Mouse (Mus musculus) ES-E14 (cell line): ENCODE measurements around the gene Lix1. TPM values are rescaled to one million over a fixed set of nuclear protein-coding genes. Genes with fewer than 3 reads are reported as not detected.

ENCODE experiments used
- DNase-seq: peaks from one replicate; pipeline ENCODE4 v3.0.0-alpha.2; 2013; ENCODE audit warnings: low read depth, low spot score
- H3K27ac ChIP-seq: 2 replicates; pipeline ENCODE4 v1.5.1; 2012; ENCODE audit warnings: low read depth, mild to moderate bottlenecking, low read length, moderate library complexity, mixed read lengths; ENCODE audit not compliant: poor library complexity, insufficient read depth, severe bottlenecking
- H3K36me3 ChIP-seq: 2 replicates; pipeline ENCODE4 v1.6.1; 2012; ENCODE audit warnings: mild to moderate bottlenecking, low read length, moderate library complexity, mixed read lengths; ENCODE audit not compliant: control insufficient read depth, poor library complexity, insufficient read depth, severe bottlenecking
- H3K4me1 ChIP-seq, 2 experiments: fragments of 150-350 bp in 1 of 2; sonication (generic) in 1 of 2; 2 replicates each; pipeline ENCODE4 v1.6.1; 2012; ENCODE audit warnings: low read length in 2 of 2, mild to moderate bottlenecking in 1 of 2, mixed read lengths in 1 of 2; ENCODE audit not compliant: control insufficient read depth in 2 of 2, insufficient read depth in 2 of 2, poor library complexity in 1 of 2
- H3K4me3 ChIP-seq, 2 experiments: fragments of 150-350 bp in 1 of 2; sonication (generic) in 1 of 2; 2 replicates each; pipeline ENCODE4 v1.5.1; 2012; ENCODE audit warnings: low read length in 2 of 2, low read depth in 1 of 2, mild to moderate bottlenecking in 1 of 2, mixed read lengths in 1 of 2; ENCODE audit not compliant: insufficient read depth in 1 of 2, poor library complexity in 1 of 2, severe bottlenecking in 1 of 2
- H3K9ac ChIP-seq: 2 replicates; pipeline ENCODE4 v1.6.1; 2012; ENCODE audit warnings: low read depth, mild to moderate bottlenecking, low read length, mixed read lengths; ENCODE audit not compliant: poor library complexity, insufficient read depth, severe bottlenecking
- H3K9me3 ChIP-seq: fragments of 150-350 bp; sonication (generic); 2 replicates; pipeline ENCODE4 v1.6.1; 2012; ENCODE audit warnings: low read depth, mild to moderate bottlenecking, low read length; ENCODE audit not compliant: control insufficient read depth, insufficient read depth
- CHD2 ChIP-seq: IDR thresholded peaks from 2 replicates; pipeline ENCODE4 v1.6.1; 2014; ENCODE audit warnings: mild to moderate bottlenecking, low read depth, low read length, inconsistent platforms
- HCFC1 ChIP-seq: IDR thresholded peaks from 2 replicates; pipeline ENCODE4 v1.6.1; 2012; ENCODE audit warnings: low read length, inconsistent platforms, borderline replicate concordance; ENCODE audit not compliant: insufficient read depth
- MAFK ChIP-seq: IDR thresholded peaks from 2 replicates; pipeline ENCODE4 v1.6.1; 2014; ENCODE audit warnings: mild to moderate bottlenecking, low read depth, low read length, inconsistent platforms; ENCODE audit not compliant: insufficient read depth
- ZC3H11A ChIP-seq: IDR thresholded peaks from 2 replicates; pipeline ENCODE4 v1.6.1; 2012; ENCODE audit warnings: low read depth, mild to moderate bottlenecking, inconsistent platforms, low read length, borderline replicate concordance
- ZNF384 ChIP-seq: IDR thresholded peaks from 2 replicates; pipeline ENCODE4 v1.6.1; 2012; ENCODE audit warnings: low read depth, low read length, inconsistent platforms
- in situ Hi-C, 2 experiments: fragments of 600-800 bp; cut with MboI; formaldehyde crosslinking; loops; one replicate each; pipeline ENCODE4 v1.15.1; 2025; ENCODE audit warnings: low sequenced_read_pairs in 2 of 2, inconsistent platforms in 1 of 2; ENCODE audit not compliant: unreplicated experiment in 2 of 2
- total RNA-seq: library from RNA; depleted of rRNA; stranded (reverse); fragments of 300-350 nt; gene quantifications from 2 replicates; pipeline ENCODE4 v1.2.3, GENCODE M21; 2012

Gene Lix1
- total RNA-seq, 1 experiment: 2.3 TPM

DNA sequence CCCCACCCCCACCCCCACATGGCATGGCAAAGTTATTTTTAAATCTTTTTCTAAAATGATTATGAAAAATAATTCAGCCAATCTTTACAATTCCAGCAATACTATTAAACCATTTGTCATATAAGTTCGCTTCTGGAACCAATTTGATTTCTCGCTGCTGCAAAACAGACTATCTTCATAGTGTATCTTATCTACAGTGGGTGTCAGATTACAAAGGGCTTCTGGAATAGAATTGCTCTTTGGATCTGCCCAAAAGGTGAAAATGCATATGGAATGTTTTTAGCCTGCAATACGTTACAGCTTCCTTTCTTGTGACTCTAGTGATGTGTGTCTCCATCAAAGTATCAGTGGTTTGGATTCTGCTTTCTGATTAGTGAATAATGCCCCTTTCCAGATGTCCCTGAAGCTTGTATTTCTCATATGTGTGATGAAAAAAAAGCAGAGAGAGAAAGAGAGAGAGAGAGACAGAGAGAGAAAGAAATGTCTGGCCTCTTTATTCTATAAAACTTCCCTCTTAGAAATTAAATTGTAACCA lies 1.2 kb downstream of the Lix1 start:
- Histone ChIP-seq H3K36me3 (no peaks in the 10 kb centered on the region), H3K27ac (no peak overlapping the region), H3K9me3 (no peaks in the 10 kb centered on the region), H3K4me3 (no peak overlapping the region), H3K9ac (no peak overlapping the region), H3K4me1 (peaks cover 0 to 4% of the 10 kb centered on the region in 2 experiments; a peak in 1 of 4 replicates)
- no peak for DNase-seq
- TF ChIP-seq ZNF384 (no peak), ZC3H11A (no peak)
- in situ Hi-C loops: no loop called here

DNA sequence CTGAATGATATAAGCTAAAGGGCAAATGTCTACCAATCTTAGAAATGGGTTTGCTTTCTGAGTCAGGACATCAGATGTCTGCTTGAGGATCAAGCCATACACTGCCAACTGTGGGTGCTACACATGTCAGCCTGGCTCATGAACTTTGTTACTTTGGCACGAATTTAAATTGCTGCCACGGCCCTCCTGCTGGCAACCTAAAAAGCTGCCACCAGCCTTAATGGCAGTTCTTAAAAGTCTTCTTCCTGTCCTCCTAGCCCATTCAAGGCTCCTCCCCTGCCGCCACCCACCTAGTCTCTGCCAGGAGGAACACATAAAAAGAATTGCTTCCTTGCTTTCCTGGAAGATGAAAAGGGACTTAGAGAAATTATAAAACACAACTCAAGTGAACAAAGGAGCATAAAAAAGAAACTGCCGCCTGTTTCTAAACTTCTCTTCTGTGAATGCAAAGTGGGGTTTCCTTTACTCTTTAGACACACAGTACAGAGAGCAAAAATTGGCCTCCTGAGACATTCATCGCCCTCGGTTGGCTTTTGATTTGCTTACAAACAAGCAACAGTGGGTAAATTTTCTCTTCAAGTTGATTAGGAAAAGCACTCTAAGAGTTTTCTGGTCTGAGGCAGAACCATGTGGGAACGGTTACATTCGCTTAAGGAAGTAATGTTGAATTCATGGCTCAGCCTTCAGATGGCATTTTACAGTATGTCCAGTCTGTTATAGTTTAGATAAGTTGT lies 2.5 kb downstream of the Lix1 start:
- no peaks in the 10 kb centered on the region for H3K9me3 ChIP-seq
- no peak overlapping the region for H3K9ac ChIP-seq
- TF ChIP-seq ZNF384: no peak
- no peak for TF ChIP-seq MAFK
- TF ChIP-seq ZC3H11A: no peak
- no peak for TF ChIP-seq CHD2
- no peak for TF ChIP-seq HCFC1
- H3K4me1 ChIP-seq: peaks cover 0 to 7% of the 10 kb centered on the region in 2 experiments; a peak in 2 of 4 replicates
- DNase-seq: no peak
- in situ Hi-C loops: no loop called here
- no peak overlapping the region for H3K27ac ChIP-seq
- no peaks in the 10 kb centered on the region for H3K36me3 ChIP-seq
- H3K4me3 ChIP-seq: no peak overlapping the region

DNA sequence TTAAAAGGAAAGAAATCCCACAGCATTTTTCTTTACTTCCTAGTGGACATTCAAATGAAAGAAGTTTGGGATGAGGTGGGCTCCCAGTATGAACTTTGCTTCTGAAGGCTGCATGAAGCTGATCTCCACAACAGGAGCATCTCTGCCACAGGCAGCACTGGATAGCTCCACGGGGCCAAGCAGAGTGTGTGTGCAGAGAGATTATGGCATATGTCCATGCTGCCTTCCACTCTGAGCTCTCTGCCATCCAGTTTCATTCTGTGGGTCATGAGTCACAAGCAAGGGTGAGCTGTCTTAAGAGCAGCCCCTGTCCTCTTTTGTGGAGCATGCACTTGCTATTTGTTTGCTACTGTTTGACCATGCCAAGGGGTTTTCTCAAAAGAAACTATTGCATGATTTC lies 3.1 kb downstream of the Lix1 start:
- H3K9ac ChIP-seq: no peak overlapping the region
- H3K27ac ChIP-seq: no peak overlapping the region
- no peak for TF ChIP-seq ZC3H11A
- no peak for TF ChIP-seq MAFK
- TF ChIP-seq ZNF384: no peak
- TF ChIP-seq CHD2: no peak
- TF ChIP-seq HCFC1: no peak
- H3K4me3 ChIP-seq: no peak overlapping the region
- no peaks in the 10 kb centered on the region for H3K9me3 ChIP-seq
- H3K36me3 ChIP-seq: no peaks in the 10 kb centered on the region
- DNase-seq: no peak
- peaks cover 0 to 7% of the 10 kb centered on the region in 2 experiments; a peak in 2 of 4 replicates for H3K4me1 ChIP-seq
- in situ Hi-C loops: no loop called here

DNA sequence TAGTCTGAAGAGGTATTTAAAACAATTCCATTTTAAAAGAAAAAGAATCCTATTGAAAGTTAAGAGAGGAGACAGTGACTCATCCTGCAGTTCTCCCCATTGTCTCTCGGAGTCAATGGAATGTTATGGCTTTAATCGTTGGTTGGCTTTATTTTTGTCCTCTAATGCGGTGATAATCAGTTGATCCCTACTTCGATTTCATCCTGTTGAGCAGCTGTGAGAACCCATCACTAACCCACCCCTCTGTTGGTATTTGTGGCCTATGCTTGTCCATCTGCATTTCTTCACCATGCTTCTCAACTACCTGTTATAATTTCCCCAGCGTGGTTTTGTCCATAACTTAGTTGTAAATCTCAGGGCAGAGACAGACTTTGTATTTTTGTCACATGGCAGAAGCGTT lies 5.7 kb downstream of the Lix1 start:
- TF ChIP-seq CHD2 (0 out of 2 replicates have a peak, but pooled peaks have one; percentile 30), HCFC1 (no peak)
- Histone ChIP-seq H3K36me3 (no peaks in the 10 kb centered on the region), H3K9me3 (no peaks in the 10 kb centered on the region), H3K4me1 (peaks cover 0 to 7% of the 10 kb centered on the region in 2 experiments; a peak in 2 of 4 replicates), H3K27ac (peak overlapping the region; percentile 28; the same call in 1 of the 2 replicates), H3K4me3 (no peak overlapping the region), H3K9ac (no peak overlapping the region)
- DNase-seq: peak; percentile 30
- in situ Hi-C loops: no loop called here
